Mouse (Mus musculus) bone marrow, adult 2 months (tissue): ENCODE data around the gene Map4k4.

ENCODE experiments used
- CTCF ChIP-seq: fragments of 200-500 bp; IDR thresholded peaks from 2 replicates; pipeline ENCODE4 v1.5.1; 2011; ENCODE audit warnings: low read length, control low read depth; ENCODE audit not compliant: control insufficient read depth, insufficient read depth
- POLR2A ChIP-seq: fragments of 200-500 bp; IDR thresholded peaks from 2 replicates; pipeline ENCODE4 v1.6.1; 2011; ENCODE audit warnings: low read depth, mild to moderate bottlenecking, control low read depth, low read length, borderline replicate concordance; ENCODE audit not compliant: control insufficient read depth

DNA sequence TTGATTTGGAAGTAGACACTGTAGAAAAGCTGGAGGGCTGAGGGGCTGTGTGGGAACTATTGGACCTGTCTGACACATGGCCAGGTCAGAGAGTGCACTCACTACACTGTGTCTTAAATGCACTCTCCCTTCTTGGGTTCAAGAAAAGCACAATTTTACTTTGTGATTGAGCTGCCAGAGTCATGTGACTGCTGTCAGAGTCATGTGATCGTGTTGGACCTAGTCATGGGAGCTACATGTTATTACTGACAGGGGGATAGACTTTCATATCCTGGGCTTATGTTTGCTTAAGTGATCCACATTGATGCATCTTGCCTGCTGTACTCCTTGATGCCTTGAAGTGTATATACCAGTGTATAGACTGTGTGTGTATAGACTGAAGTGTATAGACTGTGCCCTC lies 59.9 kb downstream of the Map4k4 start:
- TF ChIP-seq CTCF (no peak), POLR2A (no peak)
